Mouse (Mus musculus) MEL (cell line): ENCODE measurements around the gene Cdip1. TPM values are rescaled to one million over a fixed set of nuclear protein-coding genes. Genes with fewer than 3 reads are reported as not detected.
"Not testable (repeated sequence)": the region's sequence is repeated elsewhere in the genome, so short reads cannot be mapped to it uniquely, and the experiment has no call there.

ENCODE experiments used
- DNase-seq: peaks from one replicate; pipeline ENCODE4 v3.0.0; 2011; ENCODE audit warnings: low read depth, low spot score
- H3K27ac ChIP-seq: 2 replicates; pipeline ENCODE4 v1.5.1; 2012; ENCODE audit warnings: low read depth, mild to moderate bottlenecking, control low read depth, low read length, moderate library complexity; ENCODE audit not compliant: control insufficient read depth
- H3K27me3 ChIP-seq, 2 experiments: fragments of 150-350 bp in 1 of 2; sonication (generic) in 1 of 2; 2 replicates each; pipeline ENCODE4 v1.6.1; 2012; ENCODE audit warnings: low read length in 2 of 2, mild to moderate bottlenecking in 2 of 2, improper control_type of control experiment in 1 of 2, moderate library complexity in 1 of 2; ENCODE audit not compliant: insufficient read depth in 2 of 2, control insufficient read depth in 1 of 2
- H3K36me3 ChIP-seq, 2 experiments: 2 replicates each; pipeline ENCODE4 v1.6.1; 2012 to 2014; ENCODE audit warnings: low read length in 2 of 2, improper control_type of control experiment in 1 of 2, inconsistent platforms in 1 of 2, mild to moderate bottlenecking in 1 of 2; ENCODE audit not compliant: insufficient read depth in 2 of 2, control insufficient read depth in 1 of 2
- H3K4me1 ChIP-seq, 2 experiments: fragments of 150-350 bp in 1 of 2; sonication (generic) in 1 of 2; 2 replicates each; pipeline ENCODE4 v1.6.1; 2012; ENCODE audit warnings: low read length in 2 of 2, improper control_type of control experiment in 1 of 2, mild to moderate bottlenecking in 1 of 2; ENCODE audit not compliant: insufficient read depth in 2 of 2, control insufficient read depth in 1 of 2
- H3K4me3 ChIP-seq, 2 experiments: fragments of 150-350 bp in 1 of 2; sonication (generic) in 1 of 2; 2 replicates each; pipeline ENCODE4 v1.5.1; 2012; ENCODE audit warnings: low read depth in 2 of 2, low read length in 2 of 2, mild to moderate bottlenecking in 2 of 2, moderate library complexity in 2 of 2, control low read depth in 1 of 2, improper control_type of control experiment in 1 of 2; ENCODE audit not compliant: control insufficient read depth in 1 of 2, insufficient read depth in 1 of 2
- H3K79me2 ChIP-seq: 2 replicates; pipeline ENCODE4 v1.6.1; 2012; ENCODE audit warnings: mild to moderate bottlenecking, low read length, moderate library complexity; ENCODE audit not compliant: control insufficient read depth, poor library complexity, insufficient read depth
- H3K9ac ChIP-seq: 2 replicates; pipeline ENCODE4 v1.6.1; 2012; ENCODE audit warnings: low read depth, mild to moderate bottlenecking, control low read depth, low read length, moderate library complexity; ENCODE audit not compliant: control insufficient read depth, poor library complexity, severe bottlenecking
- H3K9me3 ChIP-seq: fragments of 150-350 bp; sonication (generic); replicated peaks from 2 replicates; pipeline ENCODE4 v1.6.1; 2012; ENCODE audit warnings: mild to moderate bottlenecking, low read length, improper control_type of control experiment, moderate library complexity; ENCODE audit not compliant: insufficient read depth
- BHLHE40 ChIP-seq: IDR thresholded peaks from 2 replicates; pipeline ENCODE4 v1.6.1; 2012; ENCODE audit warnings: low read depth, mild to moderate bottlenecking, inconsistent platforms, low read length, improper control_type of control experiment, borderline replicate concordance
- CHD1 ChIP-seq: IDR thresholded peaks from 2 replicates; pipeline ENCODE4 v1.6.1; 2012; ENCODE audit warnings: low read depth, mild to moderate bottlenecking, inconsistent platforms, low read length, improper control_type of control experiment
- CHD2 ChIP-seq: IDR thresholded peaks from 2 replicates; pipeline ENCODE4 v1.6.1; 2011; ENCODE audit warnings: low read length, improper control_type of control experiment
- CTCF ChIP-seq, 3 experiments: IDR thresholded peaks in 2 of 3; conservative IDR thresholded peaks in 1 of 3; 2 replicates each; pipeline ENCODE4 v1.5.1; 2011 to 2012; ENCODE audit warnings: low read length in 3 of 3, low read depth in 2 of 3, mild to moderate bottlenecking in 2 of 3, improper control_type of control experiment in 1 of 3, inconsistent platforms in 1 of 3, mixed read lengths in 1 of 3, moderate library complexity in 1 of 3; ENCODE audit not compliant: control insufficient read depth in 1 of 3, insufficient read depth in 1 of 3, poor library complexity in 1 of 3, severe bottlenecking in 1 of 3
- ELF1 ChIP-seq: IDR thresholded peaks from 2 replicates; pipeline ENCODE4 v1.6.1; 2014; ENCODE audit warnings: low read depth, mild to moderate bottlenecking, inconsistent platforms, low read length, improper control_type of control experiment, moderate library complexity
- EP300 ChIP-seq, 2 experiments: IDR thresholded peaks; 2 replicates each; pipeline ENCODE4 v1.6.1; 2011; ENCODE audit warnings: improper control_type of control experiment in 2 of 2, low read length in 2 of 2, low read depth in 1 of 2, mild to moderate bottlenecking in 1 of 2
- HCFC1 ChIP-seq: IDR thresholded peaks from 2 replicates; pipeline ENCODE4 v1.6.1; 2012; ENCODE audit warnings: low read depth, mild to moderate bottlenecking, inconsistent platforms, low read length, improper control_type of control experiment, moderate library complexity
- JUND ChIP-seq: IDR thresholded peaks from 2 replicates; pipeline ENCODE4 v1.6.1; 2011; ENCODE audit warnings: low read depth, mild to moderate bottlenecking, improper control_type of control experiment, low read length
- MAZ ChIP-seq: IDR thresholded peaks from 2 replicates; pipeline ENCODE4 v1.6.1; 2012; ENCODE audit warnings: low read depth, mild to moderate bottlenecking, inconsistent platforms, low read length, improper control_type of control experiment
- MYC ChIP-seq: IDR thresholded peaks from 2 replicates; pipeline ENCODE4 v1.6.1; 2011; ENCODE audit warnings: low read depth, mild to moderate bottlenecking, low read length, improper control_type of control experiment, moderate library complexity
- NELFE ChIP-seq: IDR thresholded peaks from 2 replicates; pipeline ENCODE4 v1.6.1; 2011; ENCODE audit warnings: low read depth, low read length, improper control_type of control experiment
- POLR2A ChIP-seq, 2 experiments: IDR thresholded peaks; 2 replicates each; pipeline ENCODE4 v1.6.1; 2011 to 2012; ENCODE audit warnings: low read length in 2 of 2, mild to moderate bottlenecking in 2 of 2, control low read depth in 1 of 2, improper control_type of control experiment in 1 of 2, low read depth in 1 of 2, moderate library complexity in 1 of 2; ENCODE audit not compliant: control insufficient read depth in 1 of 2, insufficient read depth in 1 of 2, poor library complexity in 1 of 2
- RAD21 ChIP-seq: IDR thresholded peaks from 2 replicates; pipeline ENCODE4 v1.6.1; 2011; ENCODE audit warnings: mild to moderate bottlenecking, low read depth, low read length, improper control_type of control experiment
- RCOR1 ChIP-seq: IDR thresholded peaks from 2 replicates; pipeline ENCODE4 v1.6.1; 2012; ENCODE audit warnings: low read depth, mild to moderate bottlenecking, inconsistent platforms, low read length, improper control_type of control experiment
- SMC3 ChIP-seq: IDR thresholded peaks from 2 replicates; pipeline ENCODE4 v1.6.1; 2011; ENCODE audit warnings: low read depth, low read length, improper control_type of control experiment
- TAL1 ChIP-seq: IDR thresholded peaks from 2 replicates; pipeline ENCODE4 v1.6.1; 2012; ENCODE audit warnings: mild to moderate bottlenecking, inconsistent platforms, low read length, moderate library complexity, mixed read lengths
- USF2 ChIP-seq, 2 experiments: IDR thresholded peaks; 2 replicates each; pipeline ENCODE4 v1.6.1; 2011 to 2012; ENCODE audit warnings: improper control_type of control experiment in 2 of 2, low read length in 2 of 2, borderline replicate concordance in 1 of 2, inconsistent platforms in 1 of 2, low read depth in 1 of 2, mild to moderate bottlenecking in 1 of 2; ENCODE audit not compliant: insufficient read depth in 1 of 2
- ZKSCAN1 ChIP-seq: IDR thresholded peaks from 2 replicates; pipeline ENCODE4 v1.6.1; 2012; ENCODE audit warnings: low read depth, mild to moderate bottlenecking, inconsistent platforms, low read length, improper control_type of control experiment, moderate library complexity
- polyA plus RNA-seq, 2 experiments: library from polyadenylated mRNA; stranded (reverse) in 1 of 2; unstranded in 1 of 2; fragments of >175 nt in 1 of 2; fragments of >200 nt in 1 of 2; gene quantifications; 2 replicates each; pipeline versions ENCODE4 v1.2.1 to v1.2.4; 2012; ENCODE audit warnings: low replicate concordance in 2 of 2, low read depth in 1 of 2; ENCODE audit not compliant: insufficient read length in 2 of 2, insufficient read depth in 1 of 2, missing spikeins in 1 of 2
- total RNA-seq: library from RNA; depleted of rRNA; stranded (reverse); fragments of 300-350 nt; gene quantifications from 2 replicates; pipeline ENCODE4 v1.2.3, GENCODE M21; 2012

Cdip1 gene
- total and polyA plus RNA-seq, 3 experiments = 24.8 to 97.8 (median 32.8) TPM

DNA sequence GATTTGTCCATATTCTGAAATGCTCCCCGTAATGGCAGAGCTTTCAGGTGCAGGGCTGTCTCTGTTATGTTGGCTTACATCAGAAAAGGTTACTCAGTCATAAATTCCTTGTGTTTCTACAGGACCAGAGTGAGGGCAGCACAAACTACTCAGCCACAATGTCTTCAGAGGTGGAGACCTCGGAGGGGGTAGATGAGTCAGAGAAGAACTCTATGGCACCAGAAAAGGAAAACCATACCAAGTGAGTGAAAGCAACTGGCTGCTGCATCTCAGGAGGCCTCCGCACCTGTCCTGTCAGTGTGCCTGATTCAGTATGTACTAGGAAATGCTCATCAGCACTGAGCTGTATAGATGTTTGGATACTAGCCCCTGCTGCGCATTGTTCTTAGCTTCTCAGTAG is 27.7 kb downstream of the Cdip1 start:
- no peaks in the 10 kb centered on the region for H3K27me3 ChIP-seq
- H3K4me1 ChIP-seq = no peaks in the 10 kb centered on the region; a peak in 1 of 4 replicates
- H3K4me3 ChIP-seq = no peak overlapping the region
- H3K79me2 ChIP-seq = peaks cover 1% of the 10 kb centered on the region; the same call in 1 of the 2 replicates
- no peak for TF ChIP-seq USF2 (IDR thresholded peaks at IDR 0.05; ENCODE audit: borderline replicate concordance in 1 of 2, insufficient read depth in 1 of 2, low read depth in 1 of 2, low read length in 2 of 2)
- no peak for TF ChIP-seq MYC
- no peak for TF ChIP-seq POLR2A (IDR thresholded peaks at IDR 0.05; ENCODE audit: control insufficient read depth in 1 of 2, insufficient read depth in 1 of 2, low read depth in 1 of 2, low read length in 2 of 2, poor library complexity in 1 of 2)
- TF ChIP-seq CTCF (IDR thresholded peaks at IDR 0.05 in 2 of 3, conservative IDR thresholded peaks at IDR 0.05 in 1 of 3; ENCODE audit: control insufficient read depth in 1 of 3, insufficient read depth in 1 of 3, low read depth in 2 of 3, low read length in 3 of 3, poor library complexity in 1 of 3, severe bottlenecking in 1 of 3) = no peak
- TF ChIP-seq HCFC1 = no peak
- TF ChIP-seq EP300 (IDR thresholded peaks at IDR 0.05; ENCODE audit: low read depth in 1 of 2, low read length in 2 of 2) = no peak
- TF ChIP-seq BHLHE40 = no peak
- no peak for TF ChIP-seq CHD2
- TF ChIP-seq MAZ = no peak
- TF ChIP-seq JUND = no peak
- TF ChIP-seq RCOR1 = no peak
- H3K9ac ChIP-seq = no peak overlapping the region
- H3K9me3 ChIP-seq = no peaks in the 10 kb centered on the region
- no peak for DNase-seq
- H3K36me3 ChIP-seq = peaks cover 0 to 5% of the 10 kb centered on the region in 2 experiments; a peak in 2 of 4 replicates
- no peak overlapping the region for H3K27ac ChIP-seq

GRCm38 (mm10) chr16:4756660-4757335 is 33.3 kb downstream of the Cdip1 start:
- H3K79me2 ChIP-seq, H3K27me3 ChIP-seq, DNase-seq, H3K9ac ChIP-seq, H3K9me3 ChIP-seq, H3K27ac ChIP-seq, H3K4me3 ChIP-seq, H3K36me3 ChIP-seq, H3K4me1 ChIP-seq: not testable (repeated sequence)

DNA sequence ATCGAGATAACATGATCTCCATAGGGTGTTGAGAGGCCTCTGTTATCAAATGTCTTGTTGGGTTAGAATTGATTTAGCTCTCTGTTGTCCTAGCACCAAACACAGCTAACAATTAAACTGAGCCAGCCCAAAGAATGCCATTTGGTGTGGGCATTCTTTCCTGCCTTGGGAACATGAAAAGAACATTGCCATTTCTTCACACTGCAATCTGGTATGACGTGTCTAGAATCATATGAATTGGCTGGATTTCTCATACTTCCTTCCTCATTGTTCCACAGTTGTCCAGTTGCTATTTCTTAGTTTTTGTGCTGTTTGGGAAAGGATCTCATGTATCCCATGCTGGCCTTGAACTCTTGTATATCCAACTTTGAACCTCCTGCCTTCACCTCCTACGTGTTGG is 36.0 kb downstream of the Cdip1 start:
- Histone ChIP-seq H3K9me3 (no peaks in the 10 kb centered on the region), H3K4me1 (no peaks in the 10 kb centered on the region), H3K27me3 (no peaks in the 10 kb centered on the region), H3K27ac (no peak overlapping the region), H3K9ac (no peak overlapping the region), H3K4me3 (no peak overlapping the region), H3K36me3 (no peaks in the 10 kb centered on the region), H3K79me2 (peaks cover 1% of the 10 kb centered on the region; the same call in 1 of the 2 replicates)
- TF ChIP-seq SMC3 = no peak
- TF ChIP-seq CHD1 = no peak
- no peak for TF ChIP-seq NELFE
- TF ChIP-seq ELF1 = no peak
- no peak for TF ChIP-seq CTCF (IDR thresholded peaks at IDR 0.05 in 2 of 3, conservative IDR thresholded peaks at IDR 0.05 in 1 of 3; ENCODE audit: control insufficient read depth in 1 of 3, insufficient read depth in 1 of 3, low read depth in 2 of 3, low read length in 3 of 3, poor library complexity in 1 of 3, severe bottlenecking in 1 of 3)
- TF ChIP-seq TAL1 = no peak
- TF ChIP-seq RAD21 = no peak
- TF ChIP-seq RCOR1 = no peak
- no peak for TF ChIP-seq ZKSCAN1
- no peak for TF ChIP-seq CHD2
- TF ChIP-seq HCFC1 = no peak
- no peak for TF ChIP-seq MAZ
- no peak for DNase-seq
